Mouse (Mus musculus) heart, postnatal 0 days (tissue): Measurements from ENCODE around the gene Ifrd2.

ENCODE experiments used
- CTCF ChIP-seq: IDR thresholded peaks from 2 replicates; pipeline ENCODE4 v1.5.1; 2016; ENCODE audit warnings: antibody characterized with exemption, control low read depth, low read depth
- EP300 ChIP-seq: IDR thresholded peaks from 2 replicates; pipeline ENCODE4 v1.6.1; 2016; ENCODE audit warnings: antibody characterized with exemption, low read depth

- TF ChIP-seq CTCF, result peak; percentile 99
- peak; percentile 50; the same call in 1 of the 2 replicates for TF ChIP-seq EP300
These were observed 14.7 kb downstream of the Ifrd2 start for GRCm38 (mm10) chr9:107602068-107602648.
